Mouse (Mus musculus): Measurements from ENCODE around the gene Msl1.
"Not testable (repeated sequence)": the region's sequence is repeated elsewhere in the genome, so short reads cannot be mapped to it uniquely, and the experiment has no call there.

The Msl1 gene

DNA sequence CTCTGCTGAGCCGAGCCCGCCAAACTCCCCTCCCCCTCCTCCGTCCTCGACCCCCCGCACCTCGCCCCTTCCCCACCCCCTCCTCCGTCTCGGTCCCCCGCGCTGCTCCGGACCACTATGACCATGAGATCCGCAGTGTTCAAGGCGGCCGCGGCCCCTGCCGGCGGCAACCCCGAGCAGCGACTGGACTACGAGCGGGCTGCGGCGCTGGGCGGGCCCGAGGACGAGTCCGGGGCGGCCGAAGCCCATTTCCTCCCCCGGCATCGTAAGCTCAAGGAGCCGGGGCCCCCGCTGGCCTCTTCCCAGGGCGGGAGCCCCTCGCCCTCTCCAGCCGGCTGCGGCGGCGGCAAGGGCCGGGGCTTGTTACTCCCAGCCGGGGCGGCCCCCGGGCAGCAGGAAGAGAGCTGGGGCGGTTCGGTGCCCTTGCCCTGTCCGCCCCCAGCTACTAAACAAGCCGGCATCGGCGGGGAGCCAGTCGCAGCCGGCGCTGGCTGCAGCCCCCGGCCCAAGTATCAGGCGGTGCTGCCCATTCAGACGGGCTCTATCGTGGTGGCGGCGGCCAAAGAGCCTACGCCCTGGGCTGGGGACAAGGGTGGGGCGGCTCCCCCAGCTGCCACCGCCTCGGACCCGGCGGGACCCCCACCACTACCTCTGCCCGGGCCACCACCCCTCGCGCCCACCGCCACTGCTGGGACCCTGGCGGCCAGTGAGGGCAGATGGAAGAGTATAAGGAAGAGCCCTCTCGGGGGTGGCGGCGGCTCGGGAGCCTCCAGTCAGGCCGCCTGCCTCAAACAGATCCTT, 598 bp downstream of the Msl1 start:
- DNase-seq (ENCODE audit: low spot score in 2 of 2): no peak

DNA sequence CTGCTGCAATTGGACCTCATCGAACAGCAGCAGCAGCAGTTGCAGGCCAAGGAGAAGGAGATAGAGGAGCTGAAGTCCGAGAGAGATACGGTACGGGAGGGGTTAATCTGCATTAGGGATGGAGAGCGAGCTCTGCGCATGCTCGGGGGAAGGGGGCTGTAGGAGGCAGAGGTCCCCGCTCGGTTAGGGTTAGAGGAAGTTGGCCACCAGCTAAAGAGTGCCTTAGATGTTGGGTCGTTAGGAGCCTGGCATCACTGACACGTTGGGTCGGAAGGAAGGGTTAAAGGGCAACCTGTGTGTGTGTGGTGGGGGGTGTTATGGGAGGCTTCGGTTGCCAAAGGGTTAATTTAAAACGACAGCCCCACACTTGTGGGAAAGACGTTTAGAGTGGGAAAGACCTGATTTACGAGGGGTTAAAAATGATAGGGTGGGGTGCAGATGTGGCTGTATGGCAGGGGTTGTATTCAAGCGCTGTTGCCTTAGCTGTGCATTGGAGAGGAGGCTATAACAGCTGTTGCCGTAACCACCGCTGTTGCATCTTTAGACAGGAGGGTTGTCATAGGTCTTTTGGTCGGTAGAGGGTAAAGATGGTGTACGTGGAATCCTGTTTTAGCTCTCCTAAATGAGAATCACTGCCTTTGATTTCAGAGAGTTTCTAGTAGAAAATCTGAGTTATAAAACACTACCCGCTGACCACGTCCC, 1.4 kb downstream of the Msl1 start:
- DNase-seq (ENCODE audit: low spot score in 2 of 2): peak; percentile 72 to 77

DNA sequence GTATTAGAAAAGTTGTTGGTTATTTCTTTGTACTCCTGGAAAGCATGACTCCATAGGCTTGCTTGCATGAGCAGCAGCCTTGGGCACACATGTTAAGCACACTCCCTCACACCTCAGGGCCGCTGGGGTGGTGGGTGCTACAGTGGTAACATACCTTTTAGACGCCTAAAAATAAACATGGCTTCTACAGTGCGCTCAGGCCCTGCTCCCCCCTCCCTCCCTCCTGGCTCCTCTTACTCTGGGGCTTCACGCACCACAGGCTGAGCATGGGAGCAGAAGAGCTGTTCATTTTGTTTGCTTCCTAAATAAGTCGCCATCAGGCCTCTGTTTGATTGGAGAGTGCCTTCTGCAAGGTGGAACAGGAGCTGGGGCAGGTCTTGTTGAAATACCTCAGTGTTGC, 2.0 kb downstream of the Msl1 start:
- no peak for DNase-seq (ENCODE audit: low spot score in 2 of 2)

DNA sequence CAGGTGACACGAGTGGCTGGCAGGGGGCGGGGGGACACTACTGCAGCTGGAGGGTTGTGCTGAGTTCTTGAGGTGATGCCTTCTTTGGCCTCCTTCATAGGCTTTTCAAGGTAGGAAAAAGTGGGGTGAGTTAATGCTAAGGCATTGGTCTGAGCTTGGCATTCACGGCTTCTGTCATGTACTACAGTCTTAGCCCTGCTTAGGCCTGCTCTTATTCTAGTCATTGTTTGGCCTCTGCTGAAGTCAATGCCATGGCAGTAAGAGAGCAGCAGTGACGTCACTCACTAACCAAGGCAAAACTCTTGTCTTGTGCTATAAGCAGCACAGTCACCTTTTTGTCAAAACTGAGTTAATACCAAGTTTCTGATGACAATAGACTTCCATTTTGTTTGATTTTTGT, 2.6 kb downstream of the Msl1 start:
- no peak for DNase-seq (ENCODE audit: low spot score in 2 of 2)

DNA sequence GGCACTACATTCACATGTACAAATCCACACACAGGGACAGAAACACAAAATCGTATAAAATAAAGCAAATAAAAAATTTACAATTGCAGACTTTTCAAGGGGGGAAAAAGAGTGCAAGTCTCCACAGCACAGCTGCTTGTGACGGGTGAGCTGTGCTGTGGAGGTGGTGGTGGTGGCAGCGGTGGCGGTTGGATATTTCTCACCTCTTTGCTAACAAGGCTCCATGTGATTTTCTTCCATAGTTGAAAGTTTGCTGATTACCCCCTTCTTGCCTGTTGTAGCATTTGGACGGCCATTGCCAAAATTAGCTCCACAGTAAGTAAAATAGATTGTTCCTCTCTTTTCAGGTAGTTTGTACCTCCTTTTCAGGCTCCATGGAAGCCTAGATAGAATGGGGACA, 9.3 kb downstream of the Msl1 start, which contains the start of gene Casc3:
Casc3 (plus strand) TSS at position 301 of the 400 bp plus-strand sequence.
- DNase-seq (ENCODE audit: low spot score in 2 of 2): no peak

DNA sequence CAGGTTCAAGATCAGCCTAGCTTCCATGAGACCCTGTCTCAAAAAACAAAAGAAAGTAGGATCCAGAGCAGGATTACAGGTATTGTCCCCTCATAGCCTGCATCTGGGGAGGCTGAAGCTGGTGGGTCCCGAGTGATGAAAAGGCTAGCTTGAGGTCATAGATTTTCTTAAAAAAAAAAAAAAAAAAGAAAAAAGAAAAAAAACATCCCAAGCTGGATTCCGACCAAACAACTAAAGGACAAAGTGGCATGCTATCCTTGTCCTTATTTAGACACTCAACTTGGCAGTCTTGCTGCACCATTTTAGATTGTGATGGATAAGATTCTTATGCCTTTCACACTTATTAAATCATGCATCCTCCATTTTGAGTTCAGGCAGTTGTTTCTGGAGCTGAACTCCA, 13.1 kb downstream of the Msl1 start:
- DNase-seq (ENCODE audit: low spot score in 2 of 2): no peak

DNA sequence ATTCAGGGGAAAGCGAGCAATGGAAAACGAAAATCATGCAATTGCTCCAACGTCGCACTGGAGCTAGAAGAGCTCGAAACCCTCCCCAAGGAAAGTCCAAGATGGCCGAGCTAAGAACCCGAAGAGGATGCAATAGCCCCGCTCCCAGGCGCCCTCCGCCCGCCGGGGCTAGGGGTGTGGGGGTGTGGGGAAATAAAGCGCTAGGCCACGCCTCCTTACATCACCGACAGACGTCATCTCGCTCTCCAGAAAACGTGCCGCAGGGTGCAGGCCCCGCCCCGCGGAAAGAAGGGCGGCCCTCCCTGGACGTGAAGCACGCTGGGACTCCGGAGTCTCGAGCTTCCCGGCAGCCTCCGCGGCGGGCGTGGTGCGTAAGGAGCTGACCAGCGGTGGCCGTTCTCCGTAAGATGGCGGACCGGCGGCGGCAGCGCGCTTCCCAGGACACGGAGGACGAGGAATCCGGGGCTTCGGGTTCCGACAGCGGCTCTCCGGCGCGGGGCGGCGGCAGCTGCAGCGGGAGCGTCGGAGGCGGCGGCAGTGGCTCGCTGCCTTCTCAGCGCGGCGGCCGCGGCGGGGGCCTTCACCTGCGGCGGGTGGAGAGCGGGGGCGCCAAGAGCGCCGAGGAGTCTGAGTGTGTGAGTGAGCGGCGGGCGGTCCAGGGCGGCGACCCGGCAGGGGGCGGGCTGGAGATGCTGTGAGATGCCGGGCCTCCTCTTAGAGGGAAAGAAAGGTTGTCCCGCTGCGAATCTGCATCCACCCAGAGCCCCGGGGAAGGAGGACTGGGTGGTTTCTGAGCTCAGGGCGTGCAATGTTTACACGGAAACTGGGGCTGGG, 14.4 kb downstream of the Msl1 start:
- peak; percentile 99 for DNase-seq (ENCODE audit: low spot score in 2 of 2)

DNA sequence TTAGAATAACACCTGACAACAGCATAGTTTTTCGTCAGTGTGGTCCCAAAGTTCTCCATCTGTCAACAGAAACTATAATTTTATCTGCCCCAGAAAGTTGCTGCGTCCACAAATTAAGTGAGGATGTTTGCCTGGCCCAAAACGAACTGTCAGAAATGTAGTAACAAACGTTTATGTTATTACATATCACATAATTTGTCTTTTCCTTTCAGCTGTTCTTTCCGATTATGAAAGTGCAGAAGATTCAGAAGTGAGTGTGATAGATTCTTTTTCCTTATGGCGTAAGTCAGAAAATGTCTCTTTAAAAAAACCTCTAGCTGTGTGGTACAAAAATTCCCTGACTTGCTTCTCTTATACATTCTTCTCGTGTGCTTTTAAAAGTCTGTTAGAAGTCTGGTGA, 15.4 kb downstream of the Msl1 start:
- DNase-seq (ENCODE audit: low spot score in 2 of 2): no peak

DNA sequence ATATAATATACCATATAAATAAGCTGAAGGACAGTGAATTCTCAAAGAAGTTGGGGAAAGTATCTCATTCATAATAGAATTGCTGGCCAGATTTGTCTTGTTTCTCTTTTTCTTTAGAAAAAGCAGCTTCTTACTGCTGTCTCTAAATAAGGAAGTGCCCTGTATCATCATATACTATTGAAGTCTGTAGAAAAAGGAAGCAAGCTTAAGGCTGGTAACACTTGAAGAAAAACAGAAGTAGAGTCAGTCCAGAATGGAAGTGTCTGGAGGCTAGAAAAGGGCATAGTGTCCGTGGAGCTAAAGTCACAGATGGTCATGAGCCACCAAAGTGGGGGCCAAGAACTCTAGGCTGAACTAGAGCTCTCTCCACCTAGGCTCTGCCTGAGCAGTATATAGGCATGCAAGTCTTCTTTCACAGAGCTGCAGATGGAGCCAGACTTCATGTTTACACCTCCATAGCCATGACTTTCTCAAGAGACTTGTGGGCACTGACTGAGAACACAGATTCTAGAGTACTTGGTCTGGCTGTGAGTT, 21.5 kb downstream of the Msl1 start:
- no peak for DNase-seq (ENCODE audit: low spot score in 2 of 2)

DNA sequence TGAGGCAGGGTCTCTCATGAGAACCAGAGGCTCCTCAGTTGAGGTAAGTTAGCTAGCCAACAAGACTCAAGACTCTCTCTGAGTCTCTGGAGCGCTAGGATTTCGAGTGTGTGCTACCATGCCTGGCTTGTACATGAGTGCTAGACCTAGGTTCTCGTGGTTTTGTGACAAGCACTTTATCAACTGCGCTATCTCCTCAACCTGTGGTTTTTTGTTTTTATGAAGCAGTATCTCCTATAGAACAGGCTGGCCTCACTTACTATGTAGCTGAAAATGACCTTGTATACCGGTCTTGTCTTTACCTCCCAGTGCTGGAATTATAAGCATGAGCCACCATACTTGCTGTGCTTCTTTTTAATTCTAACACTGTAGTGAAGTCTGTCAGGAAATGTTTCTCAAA, 25.7 kb downstream of the Msl1 start:
- DNase-seq (ENCODE audit: low spot score in 2 of 2): no peak

DNA sequence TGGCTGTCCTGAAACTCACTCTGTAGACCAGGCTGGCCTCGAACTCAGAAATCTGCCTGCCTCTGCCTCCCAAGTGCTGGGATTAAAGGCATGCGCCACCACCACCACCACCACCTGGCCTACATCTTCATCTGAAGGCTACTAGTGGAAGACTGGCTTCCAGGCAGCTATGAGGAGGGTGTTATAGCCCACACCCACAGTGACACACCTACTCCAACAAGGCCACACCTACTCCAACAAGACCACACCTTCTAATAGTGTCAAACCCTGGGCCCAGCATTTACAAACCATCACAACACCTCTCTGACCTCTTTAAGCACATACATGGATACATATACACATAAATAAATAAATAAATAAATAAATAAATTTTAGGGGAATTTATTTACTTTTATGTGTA, 30.8 kb downstream of the Msl1 start:
- not testable (repeated sequence) for DNase-seq (ENCODE audit: low spot score in 2 of 2)

DNA sequence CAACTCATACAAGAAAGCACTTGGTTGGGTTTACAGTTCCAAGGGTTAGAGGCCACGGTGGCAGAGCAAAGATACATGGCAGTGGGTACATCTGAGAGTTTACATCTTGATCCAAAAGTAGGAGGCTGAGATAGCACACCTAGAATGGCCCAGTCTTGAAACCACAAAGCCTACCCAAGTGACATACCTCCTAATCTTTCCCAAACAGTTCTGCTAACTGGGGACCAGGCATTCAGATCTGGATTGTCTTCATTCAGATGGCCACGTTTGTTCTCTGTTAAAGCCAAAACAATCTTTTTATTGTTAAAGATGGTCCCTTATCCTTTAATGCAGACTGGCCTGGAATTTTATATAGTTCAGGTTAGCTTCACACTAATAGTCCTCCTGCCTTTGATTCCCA, 32.6 kb downstream of the Msl1 start:
- DNase-seq (ENCODE audit: low spot score in 2 of 2): no peak

DNA sequence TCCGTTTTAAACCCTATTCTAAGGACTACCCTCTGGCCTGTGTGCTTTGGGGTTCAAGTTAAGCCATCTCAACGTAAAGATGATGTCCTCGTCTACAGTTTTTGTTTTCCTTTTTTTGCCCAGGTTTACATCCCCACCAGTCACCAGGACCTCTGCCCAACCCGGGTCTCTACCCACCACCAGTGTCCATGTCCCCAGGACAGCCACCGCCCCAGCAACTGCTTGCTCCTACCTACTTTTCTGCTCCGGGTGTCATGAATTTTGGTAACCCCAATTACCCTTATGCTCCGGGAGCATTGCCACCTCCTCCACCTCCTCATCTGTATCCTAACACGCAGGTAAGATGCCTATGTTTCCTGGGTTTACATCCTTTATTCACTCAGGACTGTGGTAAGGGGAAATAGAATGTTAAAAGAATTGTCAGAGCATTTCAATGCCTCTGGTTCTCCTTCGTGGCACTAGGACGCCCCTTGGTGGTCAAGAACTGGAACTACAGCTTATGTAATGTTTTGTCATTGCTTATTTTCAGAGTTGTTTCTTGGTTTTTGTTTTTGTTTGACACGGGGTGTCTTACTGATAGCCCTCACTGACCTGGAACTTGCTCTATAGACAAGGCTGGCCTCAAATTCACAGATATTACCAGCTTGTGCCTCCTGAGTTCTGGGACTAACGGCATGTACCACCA, 33.9 kb downstream of the Msl1 start:
- DNase-seq (ENCODE audit: low spot score in 2 of 2): peak in 1 of 2 experiments; percentile 43

DNA sequence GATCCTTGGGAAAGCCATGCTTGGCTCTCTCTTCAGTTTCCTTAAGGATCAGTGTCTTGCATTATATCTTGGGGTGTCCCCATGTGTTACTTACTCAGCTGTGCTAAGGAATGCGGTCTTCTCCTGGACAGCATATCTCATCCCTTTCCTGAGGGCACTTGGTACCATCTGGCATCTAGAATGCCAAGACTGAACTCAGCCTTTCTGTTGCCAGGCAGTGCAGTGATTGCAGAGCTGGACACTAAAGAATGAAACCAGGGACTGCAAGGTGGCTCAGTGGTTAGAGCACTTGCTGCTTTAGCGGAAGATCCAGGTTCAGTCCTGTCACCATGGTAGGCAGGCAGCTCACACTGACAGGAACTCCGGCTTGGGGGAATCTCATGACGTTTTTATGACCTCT, 34.6 kb downstream of the Msl1 start:
- no peak for DNase-seq (ENCODE audit: low spot score in 2 of 2)

DNA sequence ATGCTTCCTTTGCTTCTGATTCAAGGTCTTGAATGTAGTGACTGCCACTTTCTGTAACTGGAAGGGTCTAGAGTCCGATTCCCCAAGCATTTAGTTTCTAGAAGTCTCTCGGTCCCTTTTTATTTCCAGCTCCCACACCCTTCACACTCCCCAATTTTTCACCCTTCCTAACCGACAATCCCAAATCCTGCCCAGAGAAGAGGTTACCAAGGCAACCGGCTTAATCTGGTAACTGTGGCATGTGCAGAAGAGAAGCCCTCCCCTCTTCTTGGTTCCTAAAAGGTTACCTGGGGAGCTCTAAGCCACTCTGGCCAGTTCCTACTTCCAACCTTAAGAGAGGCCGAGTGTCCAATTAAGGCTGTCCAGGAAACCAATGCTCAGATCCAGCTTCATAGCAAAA, 40.0 kb downstream of the Msl1 start:
- peak in 1 of 2 experiments; percentile 13 for DNase-seq (ENCODE audit: low spot score in 2 of 2)

DNA sequence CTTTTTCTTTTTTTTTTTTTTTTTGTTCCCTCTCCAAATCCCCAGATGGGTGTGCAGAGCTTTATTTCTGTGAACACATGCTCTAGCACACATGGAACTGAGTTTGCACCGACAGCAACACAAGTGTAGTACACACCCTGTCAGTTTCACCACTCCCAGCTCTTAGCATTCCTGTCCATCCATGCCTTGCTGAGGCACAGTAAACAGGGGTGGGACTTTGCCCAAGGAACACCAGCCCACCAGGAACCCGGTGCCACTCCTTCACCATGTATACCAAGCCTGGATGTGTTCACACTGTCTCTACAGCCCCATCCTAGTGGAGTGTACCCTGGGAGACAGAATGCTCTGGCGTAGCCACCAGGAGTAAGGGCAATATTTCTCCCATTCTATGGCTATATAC, 40.4 kb downstream of the Msl1 start:
- DNase-seq (ENCODE audit: low spot score in 2 of 2): peak in 1 of 2 experiments; percentile 20

DNA sequence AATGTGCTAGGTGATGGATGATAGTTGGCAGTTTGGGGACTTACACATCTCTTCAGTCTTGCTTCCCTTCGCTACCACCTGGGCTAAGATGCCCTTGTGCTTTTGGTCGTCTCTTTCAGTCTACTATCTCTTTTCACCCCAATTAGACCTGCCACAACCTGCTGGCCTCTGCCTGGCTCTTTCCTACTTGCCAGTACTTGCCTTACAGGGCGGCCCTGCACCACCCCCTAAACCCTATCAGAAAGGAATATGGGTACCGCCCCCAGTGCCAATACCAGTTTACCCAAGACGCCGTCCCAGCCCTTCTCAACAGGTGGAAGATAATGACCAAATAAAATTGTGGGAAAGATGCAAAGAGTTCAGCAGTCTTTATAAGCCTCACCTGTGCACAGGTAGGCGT, 40.8 kb downstream of the Msl1 start:
- peak in 1 of 2 experiments; percentile 20 for DNase-seq (ENCODE audit: low spot score in 2 of 2)

DNA sequence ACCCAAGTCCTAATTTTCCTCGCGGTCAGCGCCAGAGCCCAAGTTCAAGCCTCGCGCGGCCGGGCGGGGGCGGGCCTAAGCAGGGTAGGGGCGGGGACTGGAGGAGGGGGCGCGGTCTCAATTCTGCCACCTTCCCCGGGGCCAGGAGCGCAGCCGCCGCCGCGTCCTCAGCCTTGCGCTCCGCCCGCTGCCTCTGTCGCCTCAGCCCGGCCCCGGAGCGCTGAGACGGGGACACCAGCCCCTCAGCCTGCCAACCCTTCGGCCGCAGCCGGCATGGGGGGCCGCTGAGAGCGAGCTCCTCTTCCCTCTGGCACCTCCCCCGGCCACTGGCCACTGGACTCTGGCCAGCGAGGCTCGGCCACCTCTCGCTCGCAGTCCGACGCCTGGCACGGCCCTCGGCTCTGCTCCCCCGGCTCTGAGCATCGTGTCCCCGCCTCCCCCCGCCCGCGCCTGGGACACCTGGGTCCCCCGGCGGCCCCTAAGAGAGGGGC, 41.4 kb downstream of the Msl1 start, which contains the start of gene Rapgefl1:
Rapgefl1 (plus strand) TSS at position 135 of the 491 bp plus-strand sequence.
- DNase-seq (ENCODE audit: low spot score in 2 of 2): peak; percentile 78

DNA sequence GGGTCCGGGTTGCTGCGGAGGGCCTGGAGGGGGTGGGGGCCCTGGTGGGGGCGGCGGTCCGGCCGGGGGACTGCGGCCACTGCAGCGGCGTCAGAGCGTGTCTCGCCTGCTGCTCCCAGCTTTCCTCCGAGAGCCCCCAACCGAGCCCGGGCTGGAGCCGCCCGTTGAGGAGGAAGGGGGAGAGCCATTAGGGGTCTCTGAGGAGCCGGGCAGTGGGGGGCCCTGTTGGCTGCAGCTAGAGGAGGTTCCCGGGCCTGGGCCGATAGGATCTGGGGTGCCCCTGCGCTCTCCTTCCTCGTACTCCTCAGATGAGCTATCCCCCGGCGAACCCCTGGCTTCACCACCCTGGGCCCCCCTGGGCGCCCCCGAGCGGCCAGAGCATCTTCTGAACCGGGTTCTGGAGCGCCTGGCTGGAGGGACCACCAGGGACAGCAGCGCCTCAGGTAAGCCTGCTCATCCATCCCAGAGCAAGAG, 42.0 kb downstream of the Msl1 start:
- DNase-seq (ENCODE audit: low spot score in 2 of 2): peak in 1 of 2 experiments; percentile 35

DNA sequence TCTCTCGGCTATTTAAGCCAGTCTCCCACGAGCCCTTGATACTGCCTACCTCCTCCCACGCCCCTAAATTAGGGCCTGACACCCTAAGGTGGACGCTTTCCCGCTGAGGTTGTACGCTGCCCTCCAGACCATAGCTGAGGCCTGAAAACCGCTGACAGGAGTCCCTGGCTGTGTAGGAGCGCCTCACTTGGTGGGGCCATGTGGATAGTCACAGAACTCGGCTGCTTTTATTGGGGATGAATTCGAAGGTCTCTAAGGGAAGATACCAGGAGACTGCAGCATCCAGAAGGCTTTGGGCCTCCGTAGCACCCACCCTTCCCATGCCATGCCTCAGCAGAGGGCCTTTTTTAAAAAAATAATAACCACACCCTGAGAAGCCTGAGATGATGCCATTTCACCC, 42.6 kb downstream of the Msl1 start:
- DNase-seq (ENCODE audit: low spot score in 2 of 2): no peak

DNA sequence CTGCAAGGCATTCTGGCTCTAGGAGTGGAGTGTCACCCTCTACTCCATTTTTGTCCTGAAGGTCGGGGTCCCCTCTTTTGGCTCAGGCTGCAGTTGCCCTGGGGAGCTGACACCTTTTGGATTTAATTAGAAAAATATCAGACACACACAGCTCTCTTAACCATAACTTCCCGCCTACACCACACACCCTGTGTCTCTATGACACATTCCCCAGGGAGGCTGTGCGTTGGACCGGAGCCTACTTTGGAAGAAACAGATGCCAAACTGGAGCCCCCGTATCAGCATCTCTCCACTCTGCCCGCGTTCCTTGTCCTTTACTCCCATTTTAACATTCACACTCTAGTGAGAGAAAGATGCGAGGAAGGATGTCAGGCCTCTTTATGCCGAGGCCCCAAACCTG, 43.2 kb downstream of the Msl1 start:
- peak; percentile 82 for DNase-seq (ENCODE audit: low spot score in 2 of 2)
